ENCODE assay signal across 19 mouse cellular contexts in the genomic region with DNA sequence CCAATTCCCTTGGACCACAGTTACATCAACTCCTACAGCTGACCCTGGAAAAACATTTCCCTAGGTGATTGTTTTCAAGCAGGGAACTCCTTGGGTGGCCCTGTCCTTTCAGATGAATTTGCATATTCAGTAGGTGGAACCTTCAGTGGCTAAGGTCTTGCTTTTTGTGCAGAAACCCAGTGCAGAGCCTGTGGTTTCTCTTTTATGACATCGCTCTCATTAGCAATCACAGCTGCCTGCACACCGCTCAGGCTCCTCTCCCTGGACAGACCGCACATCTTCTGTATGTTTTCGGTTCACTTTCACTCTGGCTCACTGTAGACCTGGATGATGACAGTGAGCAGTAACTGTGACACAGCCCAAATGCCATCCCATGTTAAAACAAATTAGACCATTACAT. TPM values are rescaled to one million over a fixed set of nuclear protein-coding genes. Genes with fewer than 3 reads are reported as not detected.
DNase-seq lines count a peak whose midpoint lies in the region; TF ChIP-seq lines count a peak whose summit lies in the region.
"Had no signal": no experiment of that assay in that cellular context is flagged by ENCODE, and none has a peak within 500 bp of the region (broad histone marks: within the 10 kb centered on the region; RNA-seq: fewer than 3 reads in every experiment).

No protein-coding gene starts in this region.

- H3K4me2 ChIP-seq in CH12.LX (ENCODE audit: insufficient read depth, low read depth, poor library complexity, severe bottlenecking), result peak overlapping the region; percentile 67
- H3K4me2 ChIP-seq: embryonic facial prominence, embryonic 13.5 days; kidney, embryonic 15.5 days had no signal

- TF ChIP-seq RAD21 in CH12.LX (IDR thresholded peaks at IDR 0.05; ENCODE audit: low read depth, low read length), result no peak

- in situ Hi-C loops in CH12.LX (cut with MboI; ENCODE audit: low pct_ligation_motif_present, low pct_unique_long_range_greater_than_20kb, low sequenced_read_pairs), result loop anchor here (10.0 kb wide), 1 partner anchor 76 kb away; no protein-coding TSS in a partner anchor

- no peak for TF ChIP-seq CTCF in layer of hippocampus, adult 2 months (conservative IDR thresholded peaks at IDR 0.05)
- no peak for TF ChIP-seq CTCF in CH12.LX (conservative IDR thresholded peaks at IDR 0.05 in 1 of 2, IDR thresholded peaks at IDR 0.05 in 1 of 2; ENCODE audit: low read depth in 2 of 2, low read length in 2 of 2)
- no peak for TF ChIP-seq CTCF in brain, embryonic 14.5 days (IDR thresholded peaks at IDR 0.05; ENCODE audit: borderline replicate concordance, extremely low read depth, insufficient read depth, insufficient read length)

- H3K4me3 ChIP-seq in layer of hippocampus, adult 2 months, result no peak overlapping the region
- H3K4me3 ChIP-seq in CH12.LX (replicated peaks in 1 of 3; ENCODE audit: low read depth in 2 of 3, low read length in 2 of 3, poor library complexity in 1 of 3), result no peak overlapping the region
- H3K4me3 ChIP-seq: embryonic facial prominence, embryonic 13.5 days; kidney, embryonic 15.5 days had no signal

- H3K4me1 ChIP-seq in CH12.LX (ENCODE audit: control insufficient read depth in 1 of 2, insufficient read depth in 2 of 2), result peaks cover 12 to 23% of the 10 kb centered on the region in 2 experiments

- DNase-seq in layer of hippocampus, adult 2 months (ENCODE audit: low spot score in 2 of 2), result no peak
- no peak for DNase-seq in layer of hippocampus, postnatal 10 days (ENCODE audit: low spot score in 2 of 2)
- peak; percentile 7 for DNase-seq in A20 (ENCODE audit: low read depth, low spot score)
- peak; percentile 76 for DNase-seq in CH12.LX (ENCODE audit: extremely low read depth)
- peak; percentile 20 for DNase-seq in brain, embryonic 14.5 days (ENCODE audit: low read depth)
- no peak for DNase-seq in spleen, postnatal 14 days (ENCODE audit: low spot score in 2 of 2)
- DNase-seq in lung, postnatal 25 days (ENCODE audit: low spot score), result no peak
- DNase-seq: adrenal gland, adult 2 months; cerebellum, postnatal 10 days; forebrain, postnatal 0 days; gastrocnemius, postnatal 36 days; liver, postnatal 0 days; lung, postnatal 10 days; spleen, adult 18-20 months; thymus, postnatal 4 days had no signal

- no peak overlapping the region for H3K9ac ChIP-seq in CH12.LX (ENCODE audit: insufficient read depth, low read depth)
- H3K9ac ChIP-seq: embryonic facial prominence, embryonic 13.5 days; forebrain, postnatal 0 days; kidney, embryonic 15.5 days; liver, postnatal 0 days had no signal

- H3K79me2 ChIP-seq in CH12.LX (replicated peaks; ENCODE audit: control insufficient read depth, extremely low read depth, insufficient read depth, poor library complexity, severe bottlenecking), result no peaks in the 10 kb centered on the region

- no peaks in the 10 kb centered on the region for H3K36me3 ChIP-seq in CH12.LX (replicated peaks in 1 of 2; ENCODE audit: control insufficient read depth in 1 of 2, insufficient read depth in 1 of 2, low read length in 1 of 2)
- H3K36me3 ChIP-seq: embryonic facial prominence, embryonic 13.5 days; kidney, embryonic 15.5 days had no signal

- H3K9me3 ChIP-seq in CH12.LX (replicated peaks; ENCODE audit: low read length), result peaks cover 2% of the 10 kb centered on the region
- H3K9me3 ChIP-seq: embryonic facial prominence, embryonic 13.5 days; kidney, embryonic 15.5 days had no signal

- no peak for TF ChIP-seq POLR2A in CH12.LX (IDR thresholded peaks at IDR 0.05; ENCODE audit: low read depth, low read length)
- TF ChIP-seq POLR2A in brain, embryonic 14.5 days (IDR thresholded peaks at IDR 0.05; ENCODE audit: borderline replicate concordance, extremely low read depth, insufficient read depth, insufficient read length, poor library complexity, severe bottlenecking), result no peak

- TF ChIP-seq EP300 in CH12.LX (IDR thresholded peaks at IDR 0.05; ENCODE audit: low read length), result peak; percentile 47; the same call in 1 of the 2 replicates

- H3K27ac ChIP-seq in layer of hippocampus, adult 2 months, result peak overlapping the region; percentile 91
- H3K27ac ChIP-seq in CH12.LX (ENCODE audit: insufficient read depth, low read depth), result no peak overlapping the region
- H3K27ac ChIP-seq: embryonic facial prominence, embryonic 13.5 days; kidney, embryonic 15.5 days had no signal

- dilution Hi-C loops in CH12.LX (cut with MboI; ENCODE audit: extremely low pct_ligation_motif_present, extremely low pct_unique_long_range_greater_than_20kb, low sequenced_read_pairs), result no loop called here

- H3K27me3 ChIP-seq in CH12.LX (replicated peaks), result peaks cover 71% of the 10 kb centered on the region
- H3K27me3 ChIP-seq: embryonic facial prominence, embryonic 13.5 days; kidney, embryonic 15.5 days had no signal

TF ChIP-seq in CH12.LX, 34 proteins besides CTCF, POLR2A, EP300 and RAD21:
- peak; percentile 84 for TF ChIP-seq ETS1 (conservative IDR thresholded peaks at IDR 0.05; ENCODE audit: low read depth, low read length)
- TF ChIP-seq ZC3H11A (IDR thresholded peaks at IDR 0.05; ENCODE audit: low read depth, low read length), result no peak
- TF ChIP-seq IRF4 (IDR thresholded peaks at IDR 0.05; ENCODE audit: low read depth, low read length), result peak; percentile 28
- no peak for TF ChIP-seq JUN (IDR thresholded peaks at IDR 0.05; ENCODE audit: insufficient read depth, low read depth, low read length)
- peak; percentile 41; the same call in 1 of the 2 replicates for TF ChIP-seq MEF2A (IDR thresholded peaks at IDR 0.05; ENCODE audit: borderline replicate concordance, low read depth, low read length)
- TF ChIP-seq BHLHE40 (IDR thresholded peaks at IDR 0.05; ENCODE audit: low read depth, low read length), result peak; percentile 69
- TF ChIP-seq TCF12 (IDR thresholded peaks at IDR 0.05; ENCODE audit: low read depth, low read length), result 0 out of 2 replicates have a peak, but pooled peaks have one; percentile 29
- 0 out of 2 replicates have a peak, but pooled peaks have one; percentile 33 for TF ChIP-seq SIN3A (IDR thresholded peaks at IDR 0.05; ENCODE audit: low read length)
- TF ChIP-seq MXI1 (IDR thresholded peaks at IDR 0.05; ENCODE audit: low read depth, low read length), result no peak
TF ChIP-seq in CH12.LX: peak in this region for 6.

RNA-seq across cellular contexts. Expression of a gene that starts 26.0 kb away (rescaled TPM):
- 100 to 1,000 TPM; 103 to 107 TPM for total RNA-seq in layer of hippocampus, adult 2 months (2021)
- total RNA-seq in layer of hippocampus, postnatal 10 days (2021), result 10 to 100 TPM; 77.3 to 85.9 TPM
- total RNA-seq in CH12.LX (2012; rRNA removed) (not detected in 2 replicates), CH12.LX (2014; rRNA removed) (not detected in 2 replicates)
- polyA plus RNA-seq in CH12.LX (2012; ENCODE audit: insufficient read length, low read depth), result not detected in 2 replicates
- polyA plus RNA-seq in brain, embryonic 14.5 days (2012; rRNA removed), result 19.8 and 35.7 TPM in 2 replicates
- total RNA-seq: megakaryocyte, adult 5-6 weeks; MEL had no signal
- polyA plus RNA-seq: liver, postnatal 0 days had no signal

Comparison
In these comparisons a context has a peak if more than half of its experiments do, and no peak if none do; other contexts are left out.
1. DNase-seq: peak in A20 (single experiment), CH12.LX (single experiment) and brain, embryonic 14.5 days (single experiment); none in layer of hippocampus, adult 2 months (0 of 2), layer of hippocampus, postnatal 10 days (0 of 2), spleen, postnatal 14 days (0 of 2) and lung, postnatal 25 days (single experiment).
2. RNA of a gene that starts 26.0 kb away (total RNA-seq): 103 to 107 TPM in layer of hippocampus, adult 2 months and 77.3 to 85.9 TPM in layer of hippocampus, postnatal 10 days; not detected in CH12.LX; every median in the first group is over 10 times any median in the second.